Mouse (Mus musculus) embryonic facial prominence, embryonic 13.5 days (tissue): ENCODE results near the gene Dusp1. TPM values are rescaled to one million over a fixed set of nuclear protein-coding genes. Genes with fewer than 3 reads are reported as not detected.

ENCODE experiments used
- ATAC-seq: fragments of 200-750 bp; cut with Nextera tagmentation; 2 replicates; pipeline ENCODE4 v1.8.0; 2017; ENCODE audit warnings: low read depth; ENCODE audit not compliant: insufficient number of reproducible peaks, insufficient read depth, low FRiP score, low TSS enrichment
- H3K27ac ChIP-seq: fragments of 300-500 bp; sonication (generic); 2 replicates; pipeline ENCODE4 v1.5.1; 2015; ENCODE audit warnings: moderate library complexity, mild to moderate bottlenecking, inconsistent platforms
- H3K27me3 ChIP-seq: fragments of 300-500 bp; sonication (generic); 2 replicates; pipeline ENCODE4 v1.6.1; 2015; ENCODE audit warnings: mild to moderate bottlenecking, inconsistent platforms
- H3K36me3 ChIP-seq: fragments of 300-500 bp; sonication (generic); 2 replicates; pipeline ENCODE4 v1.6.1; 2015; ENCODE audit warnings: mild to moderate bottlenecking, inconsistent platforms
- H3K4me1 ChIP-seq: fragments of 300-500 bp; sonication (generic); 2 replicates; pipeline ENCODE4 v1.6.1; 2015; ENCODE audit warnings: inconsistent platforms
- H3K4me2 ChIP-seq: fragments of 300-500 bp; sonication (generic); 2 replicates; pipeline ENCODE4 v1.6.1; 2015; ENCODE audit warnings: moderate library complexity, mild to moderate bottlenecking, inconsistent platforms
- H3K4me3 ChIP-seq: fragments of 300-500 bp; sonication (generic); 2 replicates; pipeline ENCODE4 v1.5.1; 2015; ENCODE audit warnings: mild to moderate bottlenecking, inconsistent platforms
- H3K9ac ChIP-seq: fragments of 300-500 bp; sonication (generic); 2 replicates; pipeline ENCODE4 v1.6.1; 2015; ENCODE audit warnings: mild to moderate bottlenecking, inconsistent platforms
- H3K9me3 ChIP-seq: fragments of 300-500 bp; sonication (generic); 2 replicates; pipeline ENCODE4 v1.6.1; 2016; ENCODE audit warnings: inconsistent platforms
- WGBS: fragments of 180-500 bp; shearing (Covaris S2); methylation state at CpG from one replicate; pipeline ENCODE4 v1.1.7; 2015; ENCODE audit warnings: mixed read lengths; 5-methylcytosine and 5-hydroxymethylcytosine counted together
- polyA plus RNA-seq: library from polyadenylated mRNA; unstranded; fragments of >200 nt; fragmentation: Nextera tagmentation; extraction: Ambion mirVana; gene quantifications from 2 replicates; pipeline ENCODE4 v1.2.1, GENCODE M21; 2015

Dusp1 gene
- polyA plus RNA-seq, 1 experiment from 2014 or later: 13.2 TPM

DNA sequence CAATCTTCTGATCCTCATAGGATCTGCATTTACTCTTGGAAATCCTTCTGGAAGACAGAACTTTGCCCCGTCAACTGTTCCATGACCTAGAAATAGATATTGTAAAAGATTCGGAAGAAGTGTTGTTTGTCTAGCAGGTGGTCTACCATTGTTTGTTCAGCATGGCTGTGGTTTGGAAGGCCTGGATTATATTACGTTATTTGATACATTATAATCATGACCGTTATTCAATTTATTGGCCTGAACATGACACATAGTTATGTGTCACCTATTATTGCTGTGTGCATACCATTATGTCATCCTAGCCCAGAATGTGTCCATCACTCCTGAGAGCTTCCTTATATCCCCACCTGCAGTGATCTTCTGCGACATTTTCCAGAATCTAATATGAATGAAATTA, 36.9 kb upstream of the Dusp1 start:
- WGBS: 78% methylated on average over 5 of the region's 5 CpGs
- Histone ChIP-seq H3K27ac (no peak overlapping the region), H3K36me3 (0 out of 2 replicates have a peak, but pooled peaks cover 4% of the 10 kb centered on the region), H3K9me3 (no peaks in the 10 kb centered on the region), H3K4me3 (no peak overlapping the region), H3K4me1 (peaks cover 49% of the 10 kb centered on the region), H3K27me3 (no peaks in the 10 kb centered on the region), H3K9ac (no peak overlapping the region), H3K4me2 (no peak overlapping the region)
- no peak for ATAC-seq

DNA sequence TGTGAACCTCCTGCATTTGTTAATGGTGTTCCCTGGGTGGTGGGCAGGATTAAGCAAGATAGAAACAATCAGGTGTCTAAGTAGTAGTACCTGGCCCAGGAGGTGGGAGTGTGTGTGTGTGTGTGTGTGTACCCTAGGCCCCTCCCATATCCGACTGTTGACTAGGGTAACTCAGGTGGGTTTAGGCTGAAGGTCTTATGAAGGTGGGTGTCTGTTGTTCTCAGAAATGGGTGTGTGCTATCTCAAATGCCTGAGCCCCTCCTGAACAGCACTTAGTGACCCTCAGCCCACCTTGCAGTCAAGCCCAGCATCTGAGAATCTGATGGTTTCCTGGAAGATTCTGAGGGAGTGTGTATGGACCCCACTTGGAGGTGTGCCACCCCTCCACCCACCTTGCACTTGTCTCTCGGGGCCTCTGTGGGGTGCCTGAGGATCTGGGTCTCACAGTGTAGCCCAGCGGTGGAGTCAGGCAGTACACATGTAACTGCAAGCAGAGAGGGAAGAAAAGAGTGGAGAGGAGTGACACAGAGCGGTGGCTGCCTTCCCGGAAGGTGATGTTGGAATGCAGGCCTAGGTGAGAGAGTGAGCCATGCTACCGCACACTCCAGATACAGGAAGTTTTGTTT, 35.0 kb upstream of the Dusp1 start:
- H3K4me3 ChIP-seq: no peak overlapping the region
- H3K36me3 ChIP-seq: peaks cover 18% of the 10 kb centered on the region
- no peaks in the 10 kb centered on the region for H3K27me3 ChIP-seq
- peak overlapping the region; percentile 81 for H3K27ac ChIP-seq
- H3K4me1 ChIP-seq: peaks cover 38% of the 10 kb centered on the region
- WGBS: 79% methylated on average over 6 of the region's 6 CpGs
- no peak overlapping the region for H3K4me2 ChIP-seq
- no peak for ATAC-seq
- H3K9me3 ChIP-seq: no peaks in the 10 kb centered on the region
- H3K9ac ChIP-seq: no peak overlapping the region

DNA sequence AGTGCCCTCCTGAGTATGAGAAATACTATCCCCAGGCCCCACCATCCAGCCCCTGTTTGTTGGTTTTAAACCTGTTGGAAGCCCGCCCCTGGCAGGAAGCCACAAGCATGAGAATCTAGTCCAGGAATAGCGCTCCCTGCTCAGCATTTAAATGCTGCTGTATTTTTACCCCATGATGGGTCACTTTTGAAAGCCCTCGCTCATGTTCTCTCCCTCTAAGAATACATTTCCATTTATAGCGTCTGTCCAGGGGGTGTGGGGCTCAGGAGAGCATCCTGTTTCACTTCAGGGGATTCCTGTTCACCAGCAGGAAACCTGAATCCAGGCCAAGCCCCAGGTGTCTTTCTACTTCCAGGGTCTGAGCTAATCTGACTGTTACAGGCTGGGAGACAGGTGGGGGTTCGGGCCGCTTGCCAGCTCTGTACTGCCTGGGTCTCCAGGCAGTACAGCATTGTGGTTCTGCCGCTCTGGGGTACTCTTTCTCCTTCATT, 34.3 kb upstream of the Dusp1 start:
- H3K4me3 ChIP-seq: no peak overlapping the region
- 0 out of 2 replicates have a peak overlapping the region, but pooled peaks have one; percentile 6 for H3K9ac ChIP-seq
- H3K27me3 ChIP-seq: no peaks in the 10 kb centered on the region
- ATAC-seq: peak; percentile 57
- WGBS: 40% methylated on average over 7 of the region's 7 CpGs
- peak overlapping the region; percentile 81 for H3K27ac ChIP-seq
- peaks cover 18% of the 10 kb centered on the region for H3K36me3 ChIP-seq
- no peaks in the 10 kb centered on the region for H3K9me3 ChIP-seq
- H3K4me1 ChIP-seq: peaks cover 31% of the 10 kb centered on the region
- peak overlapping the region; percentile 11; the same call in 1 of the 2 replicates for H3K4me2 ChIP-seq

DNA sequence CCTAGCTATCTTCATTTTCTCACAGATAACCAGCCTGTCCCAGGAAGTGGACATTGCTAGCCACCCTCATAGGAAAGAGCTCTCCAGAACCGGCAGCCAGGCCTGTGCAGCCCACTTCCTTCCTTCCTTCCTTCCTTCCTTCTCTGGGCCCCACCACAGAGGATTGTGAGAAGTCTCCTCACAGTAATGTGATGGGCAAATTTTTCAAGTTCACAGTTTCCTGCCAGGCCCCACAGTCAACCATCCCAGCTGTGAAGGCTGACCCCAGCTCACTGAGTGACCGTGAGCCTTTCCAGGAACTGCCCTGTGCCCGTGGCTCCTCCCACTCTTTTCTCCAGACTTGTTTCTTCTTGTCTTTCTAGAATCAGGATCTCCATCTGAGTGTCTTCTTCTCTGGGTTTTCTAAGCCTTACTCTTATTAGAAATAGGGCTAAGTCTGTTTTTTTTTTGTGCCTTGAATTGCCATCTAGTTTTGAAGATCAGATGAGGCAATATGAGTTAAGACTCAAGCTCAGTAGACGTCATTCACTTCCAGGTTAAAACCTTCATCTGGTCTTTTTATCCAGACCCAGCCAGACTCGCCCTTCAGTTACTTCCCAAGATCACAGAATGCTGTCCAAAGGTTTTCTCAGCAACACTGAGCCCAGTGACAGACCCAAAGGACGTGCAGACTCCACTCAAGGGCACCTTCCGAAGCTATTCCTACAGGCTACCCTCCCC, 33.7 kb upstream of the Dusp1 start:
- Histone ChIP-seq H3K4me3 (no peak overlapping the region), H3K36me3 (peaks cover 23% of the 10 kb centered on the region), H3K4me2 (peak overlapping the region; percentile 11; the same call in 1 of the 2 replicates), H3K27me3 (no peaks in the 10 kb centered on the region), H3K27ac (peak overlapping the region; percentile 81), H3K9ac (0 out of 2 replicates have a peak overlapping the region, but pooled peaks have one; percentile 6), H3K4me1 (peaks cover 31% of the 10 kb centered on the region), H3K9me3 (no peaks in the 10 kb centered on the region)
- no peak for ATAC-seq
- WGBS: 60% methylated on average over 7 of the region's 7 CpGs

DNA sequence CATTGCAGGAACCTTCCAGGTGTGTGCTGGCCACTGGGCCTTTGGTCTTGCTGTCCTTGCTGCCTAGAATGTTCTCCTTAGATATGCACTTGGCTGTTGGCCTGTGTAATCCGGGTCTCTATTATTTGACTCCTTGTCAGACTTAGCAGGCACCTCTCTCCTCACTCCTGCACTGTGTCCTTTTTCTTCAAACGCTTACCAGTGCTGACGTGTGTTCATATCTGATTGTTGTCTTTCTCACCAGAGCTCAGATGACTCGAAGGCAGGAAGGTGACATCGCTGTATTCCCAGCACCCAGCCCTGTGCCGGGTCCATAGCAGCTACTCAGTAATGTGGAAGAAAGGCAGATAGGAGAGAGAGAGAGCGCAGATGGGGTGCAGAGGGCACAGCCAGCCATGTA, 33.0 kb upstream of the Dusp1 start:
- Histone ChIP-seq H3K9ac (no peak overlapping the region), H3K27me3 (no peaks in the 10 kb centered on the region), H3K4me1 (peaks cover 31% of the 10 kb centered on the region), H3K4me3 (no peak overlapping the region), H3K4me2 (no peak overlapping the region), H3K9me3 (no peaks in the 10 kb centered on the region), H3K27ac (peak overlapping the region; percentile 81; the same call in 1 of the 2 replicates), H3K36me3 (peaks cover 24% of the 10 kb centered on the region)
- ATAC-seq: no peak
- WGBS: 79% methylated on average over 7 of the region's 7 CpGs

- H3K9me3 ChIP-seq: no peaks in the 10 kb centered on the region
- H3K4me2 ChIP-seq: no peak overlapping the region
- no peak for ATAC-seq
- H3K4me1 ChIP-seq: peaks cover 31% of the 10 kb centered on the region
- H3K4me3 ChIP-seq: no peak overlapping the region
- no peaks in the 10 kb centered on the region for H3K27me3 ChIP-seq
- peaks cover 24% of the 10 kb centered on the region for H3K36me3 ChIP-seq
- H3K9ac ChIP-seq: no peak overlapping the region
- 82% methylated on average over 7 of the region's 7 CpGs for WGBS
- no peak overlapping the region for H3K27ac ChIP-seq
Measured at GRCm38 (mm10) chr17:26594171-26594570, 32.2 kb upstream of the Dusp1 start.

DNA sequence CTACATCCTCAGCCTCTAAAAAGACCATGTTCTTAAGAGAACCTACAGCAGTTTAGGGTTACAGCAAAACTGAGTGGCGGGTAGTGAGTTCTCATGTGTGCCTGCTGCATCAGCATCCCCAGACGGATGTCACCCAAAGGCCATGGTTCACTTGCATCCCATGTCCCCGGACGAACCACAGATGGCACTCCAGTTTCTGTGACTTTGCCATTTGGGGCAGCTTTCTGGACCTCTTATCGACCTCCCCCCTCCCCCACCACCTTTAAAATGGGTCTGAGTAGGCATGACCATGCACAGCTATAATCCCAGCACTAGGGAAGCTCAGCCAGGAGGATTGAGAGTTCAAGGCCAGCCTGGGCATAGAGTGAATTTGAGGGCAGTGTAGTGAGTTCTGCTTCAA, 31.3 kb upstream of the Dusp1 start:
- H3K4me3 ChIP-seq: no peak overlapping the region
- 95% methylated on average over 5 of the region's 5 CpGs for WGBS
- ATAC-seq: no peak
- no peak overlapping the region for H3K27ac ChIP-seq
- H3K9me3 ChIP-seq: no peaks in the 10 kb centered on the region
- H3K9ac ChIP-seq: no peak overlapping the region
- peaks cover 24% of the 10 kb centered on the region for H3K36me3 ChIP-seq
- no peak overlapping the region for H3K4me2 ChIP-seq
- no peaks in the 10 kb centered on the region for H3K27me3 ChIP-seq
- peaks cover 31% of the 10 kb centered on the region for H3K4me1 ChIP-seq

GRCm38 (mm10) chr17:26592510-26592909, 30.6 kb upstream of the Dusp1 start:
- no peak overlapping the region for H3K4me2 ChIP-seq
- H3K9ac ChIP-seq: no peak overlapping the region
- H3K27me3 ChIP-seq: no peaks in the 10 kb centered on the region
- H3K4me3 ChIP-seq: no peak overlapping the region
- peaks cover 31% of the 10 kb centered on the region for H3K4me1 ChIP-seq
- no peak for ATAC-seq
- 91% methylated on average over 4 of the region's 4 CpGs for WGBS
- no peaks in the 10 kb centered on the region for H3K9me3 ChIP-seq
- no peak overlapping the region for H3K27ac ChIP-seq
- peaks cover 31% of the 10 kb centered on the region for H3K36me3 ChIP-seq

DNA sequence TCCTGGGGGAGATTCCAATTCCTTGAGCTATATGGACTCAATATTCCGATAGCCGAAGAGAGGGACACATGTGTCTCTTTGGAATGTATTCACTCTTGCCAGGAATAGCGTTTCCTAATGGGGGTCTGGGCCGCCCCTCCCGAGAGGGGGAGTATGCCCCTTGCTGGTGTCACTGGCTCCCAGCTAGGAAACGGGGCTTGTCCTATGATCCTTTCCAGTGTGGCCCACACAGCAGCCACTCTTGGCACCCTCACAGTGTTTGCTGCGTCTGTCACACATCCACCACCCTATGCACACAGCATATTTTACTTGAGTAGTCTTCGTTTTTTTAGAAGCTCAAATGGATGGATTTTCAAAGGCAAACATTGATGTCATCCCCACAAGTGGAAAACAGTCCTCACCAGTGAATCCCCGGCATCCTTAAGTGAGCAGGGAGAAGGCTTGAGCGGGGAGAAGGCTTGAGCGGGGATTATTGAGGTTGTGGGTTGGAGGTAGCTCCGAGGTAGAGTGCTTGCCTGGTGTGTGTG, 26.1 kb upstream of the Dusp1 start:
- H3K27me3 ChIP-seq: no peaks in the 10 kb centered on the region
- no peak for ATAC-seq
- WGBS: 90% methylated on average over 12 of the region's 12 CpGs

GRCm38 (mm10) chr17:26584558-26585136, 22.7 kb upstream of the Dusp1 start:
- WGBS: 63% methylated on average over 15 of the region's 15 CpGs
- Histone ChIP-seq H3K36me3 (peaks cover 51% of the 10 kb centered on the region), H3K4me1 (peaks cover 19% of the 10 kb centered on the region), H3K4me3 (no peak overlapping the region), H3K27me3 (no peaks in the 10 kb centered on the region), H3K9me3 (no peaks in the 10 kb centered on the region), H3K27ac (peak overlapping the region; percentile 57), H3K9ac (peak overlapping the region; percentile 27; the same call in 1 of the 2 replicates), H3K4me2 (no peak overlapping the region; the same call in 1 of the 2 replicates)
- peak; percentile 65; the same call in 1 of the 2 replicates for ATAC-seq

More for the DNA sequence above, 26.1 kb upstream of the Dusp1 start:
- Histone ChIP-seq H3K27ac (no peak overlapping the region), H3K9ac (no peak overlapping the region), H3K4me2 (no peak overlapping the region), H3K4me1 (peaks cover 22% of the 10 kb centered on the region), H3K36me3 (peaks cover 49% of the 10 kb centered on the region), H3K4me3 (no peak overlapping the region), H3K9me3 (no peaks in the 10 kb centered on the region)

GRCm38 (mm10) chr17:26584063-26584462, 22.1 kb upstream of the Dusp1 start:
- H3K9me3 ChIP-seq: no peaks in the 10 kb centered on the region
- H3K36me3 ChIP-seq: peaks cover 51% of the 10 kb centered on the region
- no peaks in the 10 kb centered on the region for H3K27me3 ChIP-seq
- peak overlapping the region; percentile 57; the same call in 1 of the 2 replicates for H3K27ac ChIP-seq
- no peak overlapping the region for H3K4me2 ChIP-seq
- no peak for ATAC-seq
- H3K4me3 ChIP-seq: no peak overlapping the region
- H3K4me1 ChIP-seq: peaks cover 19% of the 10 kb centered on the region
- WGBS: 83% methylated on average over 4 of the region's 4 CpGs
- H3K9ac ChIP-seq: 0 out of 2 replicates have a peak overlapping the region, but pooled peaks have one; percentile 27
